In the genomic region with DNA sequence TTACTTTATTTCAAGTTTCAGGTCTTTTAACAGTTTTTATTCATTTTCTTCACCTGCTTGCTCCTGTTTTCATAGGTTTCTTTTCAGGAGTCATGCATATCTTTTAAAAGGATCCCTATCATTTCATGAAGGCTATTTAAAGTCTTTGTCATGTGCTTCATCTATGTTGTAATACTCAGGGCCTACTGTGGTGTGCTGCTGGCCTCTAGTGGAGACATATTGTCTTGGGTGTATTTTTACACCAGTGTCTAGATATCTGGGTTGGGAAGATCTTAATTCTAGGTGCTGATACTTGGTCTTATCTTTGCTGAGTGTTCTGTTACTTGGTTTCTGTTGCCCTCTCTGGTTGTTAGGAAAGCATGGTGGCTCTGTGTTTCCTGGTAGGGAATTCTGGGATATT, we compare ENCODE assay signal across 8 mouse cellular contexts.
DNase-seq lines count a peak whose midpoint lies in the region; ATAC-seq and TF ChIP-seq lines count a peak whose summit lies in the region.

No protein-coding gene starts in this region.

- H3K9ac ChIP-seq in forebrain, embryonic 14.5 days (ENCODE audit: low read length), result no peak overlapping the region
- no peak overlapping the region for H3K9ac ChIP-seq in intestine, postnatal 0 days (ENCODE audit: low read depth, low read length)

- no peak overlapping the region for H3K4me2 ChIP-seq in forebrain, embryonic 14.5 days (ENCODE audit: low read length)
- no peak overlapping the region for H3K4me2 ChIP-seq in intestine, postnatal 0 days (replicated peaks; ENCODE audit: low read depth)

- intact Hi-C loops in heart, postnatal 25 days (cut with DNase I), result loop anchor here (2.0 to 10.0 kb wide), 4 partner anchors 304 to 606 kb away; no protein-coding TSS in a partner anchor
- intact Hi-C loops in left cerebral cortex, postnatal 14 days (cut with DNase I), result loop anchor here (10.0 kb wide), 1 partner anchor 494 kb away; no protein-coding TSS in a partner anchor

- no peaks in the 10 kb centered on the region for H3K27me3 ChIP-seq in Patski
- no peaks in the 10 kb centered on the region for H3K27me3 ChIP-seq in forebrain, embryonic 14.5 days (replicated peaks; ENCODE audit: control insufficient read depth, insufficient read depth, low read length)
- no peaks in the 10 kb centered on the region for H3K27me3 ChIP-seq in intestine, postnatal 0 days (replicated peaks; ENCODE audit: control insufficient read depth, insufficient read depth, low read length)

- POLR2A ChIA-PET in Patski (lab: Charles Lee), result no interaction called here

- H3K4me3 ChIP-seq in forebrain, embryonic 14.5 days (ENCODE audit: low read depth, low read length), result no peak overlapping the region
- H3K4me3 ChIP-seq in intestine, postnatal 0 days (ENCODE audit: low read depth, low read length), result no peak overlapping the region

- H3K4me1 ChIP-seq in forebrain, embryonic 14.5 days (ENCODE audit: control insufficient read depth, insufficient read depth, low read length), result no peaks in the 10 kb centered on the region
- H3K4me1 ChIP-seq in intestine, postnatal 0 days (replicated peaks; ENCODE audit: control insufficient read depth, insufficient read depth, low read length), result no peaks in the 10 kb centered on the region

- TF ChIP-seq CTCF in Patski (IDR thresholded peaks at IDR 0.05), result peak; percentile 71
- TF ChIP-seq CTCF in intestine, postnatal 0 days (IDR thresholded peaks at IDR 0.05; ENCODE audit: low read depth), result peak; percentile 89

- no peaks in the 10 kb centered on the region for H3K9me3 ChIP-seq in forebrain, embryonic 14.5 days (replicated peaks; ENCODE audit: control insufficient read depth, low read length)
- H3K9me3 ChIP-seq in intestine, postnatal 0 days (ENCODE audit: control insufficient read depth), result no peaks in the 10 kb centered on the region

- ATAC-seq in Patski, result peak; percentile 88
- ATAC-seq in forebrain, embryonic 14.5 days, result peak; percentile 75
- ATAC-seq in intestine, postnatal 0 days, result peak; percentile 53; the same call in 1 of the 2 replicates

- H3K27ac ChIP-seq in forebrain, embryonic 14.5 days (ENCODE audit: low read depth, low read length), result no peak overlapping the region
- no peak overlapping the region for H3K27ac ChIP-seq in intestine, postnatal 0 days (ENCODE audit: low read depth, low read length)

- H3K36me3 ChIP-seq in forebrain, embryonic 14.5 days (ENCODE audit: control insufficient read depth, insufficient read depth, low read length), result no peaks in the 10 kb centered on the region
- H3K36me3 ChIP-seq in intestine, postnatal 0 days (ENCODE audit: control insufficient read depth, insufficient read depth), result no peaks in the 10 kb centered on the region

- peak; percentile 64 for DNase-seq in heart, adult 11 months
- DNase-seq in heart, postnatal 25 days (ENCODE audit: low spot score), result no peak
- DNase-seq in Patski (ENCODE audit: low read depth, low spot score), result no peak
- peak; percentile 63 for DNase-seq in forebrain, embryonic 14.5 days (ENCODE audit: low spot score)
- peak; percentile 47 to 53 for DNase-seq in left cerebral cortex, postnatal 14 days (ENCODE audit: low spot score in 2 of 2)
- peak; percentile 16 for DNase-seq in retina, adult 2 months (ENCODE audit: low read depth, low spot score)
- DNase-seq in thymus, postnatal 10 days (ENCODE audit: low spot score in 2 of 2), result no peak

- in situ Hi-C loops in Patski (cut with MboI; ENCODE audit: low pct_unique_long_range_greater_than_20kb), result loop anchor here (10.0 to 25.0 kb wide), 2 partner anchors 304 to 597 kb away; no protein-coding TSS in a partner anchor

- CTCF ChIA-PET in Patski (lab: Charles Lee), result interaction anchor here (0.7 to 0.9 kb wide), 3 partner anchors 125 to 487 kb away, joined by 3 read pairs; no protein-coding TSS in a partner anchor

Comparison
In these comparisons a context has a peak if more than half of its experiments do, and no peak if none do; other contexts are left out.
1. DNase-seq: peak in heart, adult 11 months (single experiment), forebrain, embryonic 14.5 days (single experiment), left cerebral cortex, postnatal 14 days (2 of 2) and retina, adult 2 months (single experiment); none in heart, postnatal 25 days (single experiment), Patski (single experiment) and thymus, postnatal 10 days (0 of 2).
2. Peak in every context shown above with its lines, with median percentiles within 50 percentile points of each other: ATAC-seq.